Mouse (Mus musculus): ENCODE data around the gene Nfatc4. TPM values are rescaled to one million over a fixed set of nuclear protein-coding genes. Genes with fewer than 3 reads are reported as not detected.
A peak's percentile ranks its signal among the peaks of the same experiment; 100 is the strongest.

The Nfatc4 gene
- polyA plus RNA-seq, 1 experiment from 2014 or later = 66.1 TPM

GRCm38 (mm10) chr14:55819845-55820405 is 3.0 kb upstream of the Nfatc4 start:
- Histone ChIP-seq H3K9ac (no peak overlapping the region), H3K4me3 (ENCODE audit: low read depth, low read length) (no peak overlapping the region), H3K27me3 (ENCODE audit: insufficient read depth, low read length) (no peaks in the 10 kb centered on the region), H3K4me2 (no peak overlapping the region), H3K36me3 (ENCODE audit: insufficient read depth) (no peaks in the 10 kb centered on the region), H3K4me1 (ENCODE audit: insufficient read depth) (no peaks in the 10 kb centered on the region), H3K9me3 (ENCODE audit: low read depth, low read length) (no peaks in the 10 kb centered on the region), H3K27ac (ENCODE audit: low read depth) (no peak overlapping the region)
- DNase-seq (no peak), ATAC-seq (ENCODE audit: insufficient read depth) (no peak)
- WGBS = 78% methylated on average over 7 of the region's 7 CpGs
- no peak for TF ChIP-seq CTCF (IDR thresholded peaks at IDR 0.05; ENCODE audit: low read depth)

- TF ChIP-seq CTCF (IDR thresholded peaks at IDR 0.05; ENCODE audit: low read depth) = no peak
- Histone ChIP-seq H3K4me1 (ENCODE audit: insufficient read depth) (no peaks in the 10 kb centered on the region), H3K9ac (no peak overlapping the region), H3K4me3 (ENCODE audit: low read depth, low read length) (no peak overlapping the region), H3K4me2 (no peak overlapping the region), H3K36me3 (ENCODE audit: insufficient read depth) (no peaks in the 10 kb centered on the region), H3K27ac (ENCODE audit: low read depth) (no peak overlapping the region), H3K27me3 (ENCODE audit: insufficient read depth, low read length) (no peaks in the 10 kb centered on the region), H3K9me3 (ENCODE audit: low read depth, low read length) (no peaks in the 10 kb centered on the region)
- WGBS = 80% methylated on average over 9 of the region's 9 CpGs
- no peak for DNase-seq
- no peak for ATAC-seq (ENCODE audit: insufficient read depth)
These were observed 2.4 kb upstream of the Nfatc4 start for GRCm38 (mm10) chr14:55820576-55820975.

GRCm38 (mm10) chr14:55822435-55822990 is 431 bp upstream of the Nfatc4 start:
- ATAC-seq (ENCODE audit: insufficient read depth) (peak; percentile 4; the same call in 1 of the 2 replicates), DNase-seq (peak; percentile 93)
- Histone ChIP-seq H3K4me2 (peak overlapping the region; percentile 92), H3K27ac (ENCODE audit: low read depth) (peak overlapping the region; percentile 98), H3K9me3 (ENCODE audit: low read depth, low read length) (no peaks in the 10 kb centered on the region), H3K27me3 (ENCODE audit: insufficient read depth, low read length) (no peaks in the 10 kb centered on the region), H3K4me1 (ENCODE audit: insufficient read depth) (no peaks in the 10 kb centered on the region; the same call in 1 of the 2 replicates), H3K36me3 (ENCODE audit: insufficient read depth) (peaks cover 15% of the 10 kb centered on the region), H3K9ac (peak overlapping the region; percentile 63; the same call in 1 of the 2 replicates), H3K4me3 (ENCODE audit: low read depth, low read length) (peak overlapping the region; percentile 75)
- TF ChIP-seq CTCF (IDR thresholded peaks at IDR 0.05; ENCODE audit: low read depth) = peak; percentile 99
- WGBS = 2% methylated on average over 13 of the region's 13 CpGs

GRCm38 (mm10) chr14:55824001-55824480 is 1.1 kb downstream of the Nfatc4 start:
- peak; percentile 80 for DNase-seq
- H3K9ac ChIP-seq = peak overlapping the region; percentile 63
- no peaks in the 10 kb centered on the region for H3K9me3 ChIP-seq (ENCODE audit: low read depth, low read length)
- peak; percentile 6; the same call in 1 of the 2 replicates for ATAC-seq (ENCODE audit: insufficient read depth)
- no peaks in the 10 kb centered on the region; the same call in 1 of the 2 replicates for H3K4me1 ChIP-seq (ENCODE audit: insufficient read depth)
- WGBS = 1% methylated on average over 10 of the region's 10 CpGs
- H3K27ac ChIP-seq (ENCODE audit: low read depth) = peak overlapping the region; percentile 98
- H3K36me3 ChIP-seq (ENCODE audit: insufficient read depth) = peaks cover 29% of the 10 kb centered on the region
- TF ChIP-seq CTCF (IDR thresholded peaks at IDR 0.05; ENCODE audit: low read depth) = no peak
- H3K4me2 ChIP-seq = peak overlapping the region; percentile 92
- peak overlapping the region; percentile 75 for H3K4me3 ChIP-seq (ENCODE audit: low read depth, low read length)
- H3K27me3 ChIP-seq (ENCODE audit: insufficient read depth, low read length) = no peaks in the 10 kb centered on the region

- Histone ChIP-seq H3K9me3 (ENCODE audit: low read depth, low read length) (no peaks in the 10 kb centered on the region), H3K4me2 (peak overlapping the region; percentile 92), H3K27ac (ENCODE audit: low read depth) (peak overlapping the region; percentile 98), H3K36me3 (ENCODE audit: insufficient read depth) (peaks cover 36% of the 10 kb centered on the region), H3K4me3 (ENCODE audit: low read depth, low read length) (peak overlapping the region; percentile 75), H3K27me3 (ENCODE audit: insufficient read depth, low read length) (no peaks in the 10 kb centered on the region), H3K4me1 (ENCODE audit: insufficient read depth) (no peaks in the 10 kb centered on the region; the same call in 1 of the 2 replicates), H3K9ac (peak overlapping the region; percentile 81)
- peak; percentile 19 for ATAC-seq (ENCODE audit: insufficient read depth)
- DNase-seq = peak; percentile 85
- WGBS = under 1% methylated on average over 31 of the region's 32 CpGs
- no peak for TF ChIP-seq CTCF (IDR thresholded peaks at IDR 0.05; ENCODE audit: low read depth)
These were observed 1.7 kb downstream of the Nfatc4 start for GRCm38 (mm10) chr14:55824481-55825215.

- peak; percentile 83 for DNase-seq
- H3K27me3 ChIP-seq (ENCODE audit: insufficient read depth, low read length) = no peaks in the 10 kb centered on the region
- peak; percentile 53 for TF ChIP-seq CTCF (IDR thresholded peaks at IDR 0.05; ENCODE audit: low read depth)
- H3K4me1 ChIP-seq (ENCODE audit: insufficient read depth) = no peaks in the 10 kb centered on the region; the same call in 1 of the 2 replicates
- peak overlapping the region; percentile 81 for H3K9ac ChIP-seq
- H3K36me3 ChIP-seq (ENCODE audit: insufficient read depth) = peaks cover 43% of the 10 kb centered on the region
- WGBS = under 1% methylated on average over 26 of the region's 37 CpGs
- H3K27ac ChIP-seq (ENCODE audit: low read depth) = peak overlapping the region; percentile 98
- H3K9me3 ChIP-seq (ENCODE audit: low read depth, low read length) = no peaks in the 10 kb centered on the region
- peak; percentile 2 for ATAC-seq (ENCODE audit: insufficient read depth)
- H3K4me3 ChIP-seq (ENCODE audit: low read depth, low read length) = peak overlapping the region; percentile 75
- H3K4me2 ChIP-seq = peak overlapping the region; percentile 92
These were observed 2.5 kb downstream of the Nfatc4 start for GRCm38 (mm10) chr14:55825216-55826051.
